ENCODE assay signal across 9 mouse cellular contexts in genomic region chr12:112604709-112605649, GRCm38 (mm10). TPM values are rescaled to one million over a fixed set of nuclear protein-coding genes. Genes with fewer than 3 reads are reported as not detected.
A peak's percentile ranks its signal among the peaks of the same experiment; 100 is the strongest.
DNase-seq lines count a peak whose midpoint lies in the region; ATAC-seq and TF ChIP-seq lines count a peak whose summit lies in the region.
"Had no signal": no experiment of that assay in that cellular context is flagged by ENCODE, and none has a peak within 500 bp of the region (broad histone marks: within the 10 kb centered on the region; RNA-seq: fewer than 3 reads in every experiment).

No protein-coding gene starts in this region.

- no peak overlapping the region for H3K27ac ChIP-seq in bone marrow, adult 2 months (ENCODE audit: control insufficient read depth, insufficient read depth, low read depth, low read length, poor library complexity)
- no peak overlapping the region; the same call in 1 of the 2 replicates for H3K27ac ChIP-seq in limb, embryonic 14.5 days (replicated peaks; ENCODE audit: low read depth, low read length)
- H3K27ac ChIP-seq in midbrain, embryonic 12.5 days (replicated peaks): no peak overlapping the region
- H3K27ac ChIP-seq: limb, embryonic 15.5 days had no signal

- peak; percentile 50; the same call in 1 of the 2 replicates for TF ChIP-seq CTCF in bone marrow, adult 2 months (IDR thresholded peaks at IDR 0.05; ENCODE audit: control insufficient read depth, insufficient read depth, low read length)

- 67% methylated on average over 20 of the region's 20 CpGs for WGBS in bone marrow, adult 2 months
- 70% methylated on average over 20 of the region's 20 CpGs for WGBS in limb, embryonic 14.5 days
- WGBS in midbrain, embryonic 12.5 days: 62% methylated on average over 20 of the region's 20 CpGs

- H3K4me2 ChIP-seq in limb, embryonic 14.5 days (replicated peaks; ENCODE audit: low read depth, low read length, severe bottlenecking): no peak overlapping the region
- no peak overlapping the region for H3K4me2 ChIP-seq in midbrain, embryonic 12.5 days (replicated peaks)
- H3K4me2 ChIP-seq: limb, embryonic 15.5 days had no signal

- H3K4me1 ChIP-seq in bone marrow, adult 2 months (ENCODE audit: control insufficient read depth, insufficient read depth, low read length): no peaks in the 10 kb centered on the region
- H3K4me1 ChIP-seq in limb, embryonic 14.5 days (ENCODE audit: control insufficient read depth, insufficient read depth, low read length): no peaks in the 10 kb centered on the region
- H3K4me1 ChIP-seq in midbrain, embryonic 12.5 days: no peaks in the 10 kb centered on the region; the same call in 1 of the 2 replicates

- peak; percentile 75 for ATAC-seq in granulocyte monocyte progenitor cell, adult 5-6 weeks (replicated peaks; ENCODE audit: poor library complexity, severe bottlenecking)
- peak; percentile 71 for ATAC-seq in limb, embryonic 14.5 days (ENCODE audit: low FRiP score, low read depth)
- peak; percentile 47 for ATAC-seq in midbrain, embryonic 12.5 days (ENCODE audit: low FRiP score, low read depth)

- H3K27me3 ChIP-seq in limb, embryonic 14.5 days (ENCODE audit: control insufficient read depth, insufficient read depth, low read length): no peaks in the 10 kb centered on the region
- peaks cover 4% of the 10 kb centered on the region; the same call in 1 of the 2 replicates for H3K27me3 ChIP-seq in midbrain, embryonic 12.5 days
- H3K27me3 ChIP-seq: limb, embryonic 15.5 days had no signal

- H3K9ac ChIP-seq in limb, embryonic 14.5 days (ENCODE audit: low read depth, low read length, severe bottlenecking): no peak overlapping the region
- H3K9ac ChIP-seq in midbrain, embryonic 12.5 days (replicated peaks): no peak overlapping the region
- H3K9ac ChIP-seq: limb, embryonic 15.5 days had no signal

- DNase-seq in layer of hippocampus, postnatal 10 days (ENCODE audit: low spot score in 2 of 2): peak; percentile 62 to 71
- DNase-seq in layer of hippocampus, postnatal 36 days: no peak
- DNase-seq in limb, embryonic 14.5 days (ENCODE audit: low spot score): no peak
- no peak for DNase-seq in c-Kit-positive CD71-positive TER-119-positive erythroid progenitor cells, embryonic 14.5 days (ENCODE audit: low spot score)
- DNase-seq in spleen, adult 12 weeks (ENCODE audit: low spot score): no peak

- H3K4me3 ChIP-seq in bone marrow, adult 2 months (replicated peaks; ENCODE audit: control insufficient read depth, low read depth, low read length): no peak overlapping the region
- no peak overlapping the region for H3K4me3 ChIP-seq in limb, embryonic 14.5 days (replicated peaks; ENCODE audit: low read length)
- no peak overlapping the region for H3K4me3 ChIP-seq in midbrain, embryonic 12.5 days
- H3K4me3 ChIP-seq: limb, embryonic 15.5 days had no signal

- TF ChIP-seq POLR2A in bone marrow, adult 2 months (IDR thresholded peaks at IDR 0.05; ENCODE audit: borderline replicate concordance, control insufficient read depth, low read depth, low read length): no peak
- no peak for TF ChIP-seq POLR2A in limb, embryonic 14.5 days (IDR thresholded peaks at IDR 0.05; ENCODE audit: borderline replicate concordance, extremely low read depth, insufficient read depth, insufficient read length)

- H3K36me3 ChIP-seq in limb, embryonic 14.5 days (ENCODE audit: control insufficient read depth, insufficient read depth, low read length): peaks cover 29% of the 10 kb centered on the region
- H3K36me3 ChIP-seq in midbrain, embryonic 12.5 days: no peaks in the 10 kb centered on the region

- H3K9me3 ChIP-seq in limb, embryonic 14.5 days (ENCODE audit: control insufficient read depth, low read length): no peaks in the 10 kb centered on the region
- H3K9me3 ChIP-seq in midbrain, embryonic 12.5 days: no peaks in the 10 kb centered on the region
- H3K9me3 ChIP-seq: limb, embryonic 15.5 days had no signal

RNA-seq across cellular contexts. Expression of gene Adssl1, which starts 14.9 kb away (rescaled TPM):
- 1 to 10 TPM; 2.1 to 2.4 TPM for total RNA-seq in layer of hippocampus, postnatal 10 days (2021)
- 10 to 100 TPM; 11.9 to 12.6 TPM for total RNA-seq in layer of hippocampus, postnatal 36 days (2021)
- 21.0 and 44.8 TPM in 2 replicates for polyA plus RNA-seq in bone marrow, adult 2 months (2011; ENCODE audit: insufficient read depth, insufficient read length, low replicate concordance, missing spikeins)
- total RNA-seq in granulocyte monocyte progenitor cell, adult 5-6 weeks (2014; fragmentation: Nextera tagmentation): 128 and 139 TPM in 2 replicates
- total RNA-seq in granulocyte monocyte progenitor cell, adult 5-6 weeks (2017): 109 and 122 TPM in 2 replicates
- 11.8 and 18.9 TPM in 2 replicates for polyA plus RNA-seq in limb, embryonic 14.5 days (2012; rRNA removed)
- polyA plus RNA-seq in limb, embryonic 14.5 days (2014; fragmentation: Nextera tagmentation; extraction: Ambion mirVana): 13.3 and 15.0 TPM in 2 replicates
- polyA plus RNA-seq in midbrain, embryonic 12.5 days (2016; fragmentation: Nextera tagmentation; extraction: Ambion mirVana): 1.5 and 1.9 TPM in 2 replicates

RNA-seq across cellular contexts. Expression of gene Inf2, which starts 16.4 kb away (rescaled TPM):
- 10 to 100 TPM; 80.9 to 91.4 TPM for total RNA-seq in layer of hippocampus, postnatal 10 days (2021)
- total RNA-seq in layer of hippocampus, postnatal 36 days (2021): 100 to 1,000 TPM; 127 to 142 TPM
- polyA plus RNA-seq in bone marrow, adult 2 months (2011; ENCODE audit: insufficient read depth, insufficient read length, low replicate concordance, missing spikeins): 40.0 and 82.8 TPM in 2 replicates
- total RNA-seq in granulocyte monocyte progenitor cell, adult 5-6 weeks (2014; fragmentation: Nextera tagmentation): 18.1 and 23.3 TPM in 2 replicates
- total RNA-seq in granulocyte monocyte progenitor cell, adult 5-6 weeks (2017): 3.6 and 7.8 TPM in 2 replicates
- 27.5 and 29.8 TPM in 2 replicates for polyA plus RNA-seq in limb, embryonic 14.5 days (2012; rRNA removed)
- 6.9 and 7.0 TPM in 2 replicates for polyA plus RNA-seq in limb, embryonic 14.5 days (2014; fragmentation: Nextera tagmentation; extraction: Ambion mirVana)
- 1.2 and 1.3 TPM in 2 replicates for polyA plus RNA-seq in midbrain, embryonic 12.5 days (2016; fragmentation: Nextera tagmentation; extraction: Ambion mirVana)

RNA-seq across cellular contexts. Expression of gene Siva1, which starts 39.5 kb away (rescaled TPM):
- 10 to 100 TPM; 17.0 to 19.5 TPM for total RNA-seq in layer of hippocampus, postnatal 10 days (2021)
- total RNA-seq in layer of hippocampus, postnatal 36 days (2021): 10 to 100 TPM; 20.2 to 24.0 TPM
- 47.7 and 81.1 TPM in 2 replicates for polyA plus RNA-seq in bone marrow, adult 2 months (2011; ENCODE audit: insufficient read depth, insufficient read length, low replicate concordance, missing spikeins)
- total RNA-seq in granulocyte monocyte progenitor cell, adult 5-6 weeks (2014; fragmentation: Nextera tagmentation): 113 and 231 TPM in 2 replicates
- total RNA-seq in granulocyte monocyte progenitor cell, adult 5-6 weeks (2017): 339 TPM in 2 replicates
- 179 and 184 TPM in 2 replicates for polyA plus RNA-seq in limb, embryonic 14.5 days (2012; rRNA removed)
- 282 and 284 TPM in 2 replicates for polyA plus RNA-seq in limb, embryonic 14.5 days (2014; fragmentation: Nextera tagmentation; extraction: Ambion mirVana)
- polyA plus RNA-seq in midbrain, embryonic 12.5 days (2016; fragmentation: Nextera tagmentation; extraction: Ambion mirVana): 133 and 150 TPM in 2 replicates

Comparison
In these comparisons a context has a peak if more than half of its experiments do, and no peak if none do; other contexts are left out.
1. DNase-seq: peak in layer of hippocampus, postnatal 10 days (2 of 2); none in layer of hippocampus, postnatal 36 days (0 of 2), limb, embryonic 14.5 days (single experiment), c-Kit-positive CD71-positive TER-119-positive erythroid progenitor cells, embryonic 14.5 days (single experiment) and spleen, adult 12 weeks (single experiment).
2. RNA of gene Adssl1, which starts 14.9 kb away (total RNA-seq): 109 to 139 TPM in granulocyte monocyte progenitor cell, adult 5-6 weeks; 11.9 to 12.6 TPM in layer of hippocampus, postnatal 36 days and 2.1 to 2.4 TPM in layer of hippocampus, postnatal 10 days; every median in the first group is over 4 times any median in the second.
3. RNA of gene Siva1, which starts 39.5 kb away (total RNA-seq): 113 to 339 TPM in granulocyte monocyte progenitor cell, adult 5-6 weeks; 20.2 to 24.0 TPM in layer of hippocampus, postnatal 36 days and 17.0 to 19.5 TPM in layer of hippocampus, postnatal 10 days; every median in the first group is over 4 times any median in the second.
4. Peak in every context shown above with its lines, with median percentiles within 50 percentile points of each other: ATAC-seq.